Mouse (Mus musculus) lung, adult 18-20 months (tissue): ENCODE results near the gene 4930404N11Rik.

Experiments used
- DNase-seq, 2 experiments: peaks; one replicate each; pipeline ENCODE4 v3.0.0; 2022; ENCODE audit warnings: mixed read lengths in 2 of 2

4930404N11Rik gene

DNA sequence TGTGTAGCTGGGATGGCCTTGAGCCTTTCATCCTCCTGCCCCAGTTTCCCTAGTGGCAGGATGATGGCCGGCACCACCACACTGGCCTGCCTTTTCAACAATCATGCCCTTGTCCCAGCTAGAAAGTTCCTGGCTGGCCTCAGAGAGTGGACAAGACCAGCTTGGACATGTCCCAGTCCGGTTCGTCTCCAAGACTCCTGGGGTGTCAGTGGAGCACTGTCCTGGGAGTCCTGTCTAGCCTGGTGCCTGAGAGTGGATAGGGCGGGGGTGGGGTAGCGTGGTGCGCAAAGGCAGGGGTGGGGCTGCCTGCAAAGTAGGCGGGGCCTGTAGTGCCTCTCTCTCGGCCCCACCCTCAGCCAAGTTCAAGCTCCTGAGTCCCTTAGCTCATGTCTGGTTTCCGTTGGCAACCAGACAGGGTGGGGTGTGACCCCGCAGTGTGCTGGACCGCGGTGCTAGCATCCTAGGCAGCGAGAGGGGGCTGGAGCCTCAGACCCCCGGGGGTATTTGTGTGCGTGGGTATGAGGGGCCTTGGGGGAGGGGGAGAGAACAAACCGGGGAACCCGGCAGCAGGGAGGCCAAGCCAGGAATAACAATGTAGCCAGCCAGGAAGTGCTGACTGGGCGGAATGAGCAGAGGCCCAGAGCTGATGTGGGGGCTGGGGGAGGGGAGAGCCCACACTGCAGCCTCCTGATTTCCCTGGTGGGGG is 36.1 kb upstream of the 4930404N11Rik start:
- DNase-seq: peak; percentile 82 to 88

GRCm38 (mm10) chr10:81401205-81401520 is 35.5 kb upstream of the 4930404N11Rik start:
- DNase-seq: no peak

DNA sequence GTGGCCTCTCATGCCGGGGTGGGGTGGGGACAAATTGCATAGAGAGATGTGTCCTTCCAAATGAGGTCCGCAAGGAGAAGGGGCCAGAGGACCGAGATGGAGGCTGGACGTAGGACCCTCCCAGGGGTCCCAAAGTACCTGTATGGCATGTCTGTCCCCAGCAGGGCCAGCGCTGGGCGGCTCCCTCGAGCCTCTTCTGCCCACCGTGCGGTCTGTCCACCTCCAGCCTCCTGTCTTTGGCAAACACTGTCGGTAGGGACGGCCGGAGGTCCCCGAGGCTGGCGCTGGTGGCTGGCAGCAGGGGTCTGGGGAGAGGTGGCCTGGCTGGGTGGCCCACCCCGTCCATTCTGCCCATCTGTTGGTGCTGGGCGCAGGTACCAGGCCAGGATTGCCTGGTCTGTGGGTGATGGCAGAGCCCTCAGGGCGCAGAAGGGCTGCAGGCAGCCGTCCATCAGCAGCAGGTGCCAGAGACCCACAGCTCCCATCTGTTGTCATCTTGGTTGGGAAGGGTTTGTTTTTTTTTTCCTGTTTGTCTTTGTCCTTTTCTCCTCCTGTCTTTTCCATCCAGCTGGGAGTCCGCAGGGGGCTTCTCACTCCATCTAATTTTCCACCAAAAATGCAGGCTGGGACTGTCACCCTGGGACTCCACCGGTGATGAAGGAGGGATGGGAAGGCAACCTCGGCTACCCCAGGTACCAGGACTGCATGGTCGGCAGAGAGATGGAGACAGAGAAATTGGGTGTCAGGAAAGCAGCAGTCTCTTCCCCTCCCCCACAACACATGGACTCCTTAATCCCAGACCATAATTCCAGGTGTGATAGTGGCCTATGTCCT is 35.0 kb upstream of the 4930404N11Rik start:
- no peak for DNase-seq

DNA sequence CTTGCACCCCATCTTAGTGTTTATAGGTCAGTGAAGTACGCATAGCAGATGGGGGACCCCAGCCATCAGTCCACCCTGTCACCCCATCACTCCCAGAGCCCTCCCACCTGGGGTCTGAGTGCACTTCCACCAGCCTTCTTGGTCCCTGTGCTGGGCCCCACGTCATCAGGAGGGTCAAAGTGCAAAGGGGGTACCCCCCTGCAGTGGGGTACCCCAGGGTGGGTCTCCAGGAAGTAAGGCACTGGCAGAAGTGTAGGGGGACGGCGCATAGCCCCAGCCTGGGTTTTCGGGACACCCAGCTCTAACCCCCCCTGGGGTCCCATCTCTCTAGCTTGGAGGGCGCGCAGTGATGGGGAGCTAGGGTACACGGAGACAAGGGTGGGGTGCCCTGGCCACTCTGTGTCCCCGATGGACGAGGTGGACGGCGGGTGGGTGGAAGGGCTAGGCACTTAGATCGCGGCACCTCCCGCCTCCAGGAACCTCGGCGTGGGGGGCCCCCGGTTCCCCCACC is 34.2 kb upstream of the 4930404N11Rik start:
- no peak for DNase-seq

GRCm38 (mm10) chr10:81399296-81399695 is 33.7 kb upstream of the 4930404N11Rik start:
- DNase-seq: no peak

DNA sequence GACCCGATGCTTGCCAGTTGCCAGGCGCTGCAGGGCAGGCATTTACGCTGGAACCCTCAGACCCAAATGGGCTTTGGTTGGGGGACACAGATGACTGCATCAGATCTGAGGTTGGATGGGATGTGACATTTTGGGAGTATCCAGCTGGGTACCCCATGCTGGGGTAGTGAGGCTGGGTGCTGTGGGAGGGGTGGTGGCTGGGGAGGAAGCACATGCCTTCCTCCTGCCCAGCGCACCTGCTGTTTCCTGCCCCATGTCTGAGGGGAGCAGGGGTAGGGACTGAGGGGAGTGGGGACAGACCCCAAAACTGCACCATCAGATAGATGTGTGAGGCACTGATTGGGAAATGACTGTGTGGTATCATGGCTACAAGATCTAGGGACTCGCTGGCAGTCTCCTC is 31.1 kb upstream of the 4930404N11Rik start:
- DNase-seq: no peak

DNA sequence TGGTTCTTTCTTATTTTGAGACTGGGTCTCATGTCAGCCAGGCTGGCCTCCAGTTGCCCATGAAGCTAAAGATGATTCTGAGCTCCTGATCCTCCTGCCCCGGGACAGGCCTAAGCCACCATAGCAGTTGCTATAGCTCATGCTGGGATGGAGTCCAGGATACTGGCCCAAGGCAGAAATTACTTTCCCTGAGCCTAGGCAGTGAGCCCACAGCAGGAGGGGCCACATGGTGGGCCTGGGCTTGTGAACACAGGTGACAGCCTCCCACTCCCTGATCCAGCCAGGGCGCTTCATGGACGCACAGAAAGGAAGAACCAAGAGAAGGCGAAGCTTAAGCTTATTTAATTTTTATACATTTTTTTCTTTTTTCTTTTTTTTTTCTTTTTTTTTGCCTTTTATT is 30.2 kb upstream of the 4930404N11Rik start:
- DNase-seq: no peak

DNA sequence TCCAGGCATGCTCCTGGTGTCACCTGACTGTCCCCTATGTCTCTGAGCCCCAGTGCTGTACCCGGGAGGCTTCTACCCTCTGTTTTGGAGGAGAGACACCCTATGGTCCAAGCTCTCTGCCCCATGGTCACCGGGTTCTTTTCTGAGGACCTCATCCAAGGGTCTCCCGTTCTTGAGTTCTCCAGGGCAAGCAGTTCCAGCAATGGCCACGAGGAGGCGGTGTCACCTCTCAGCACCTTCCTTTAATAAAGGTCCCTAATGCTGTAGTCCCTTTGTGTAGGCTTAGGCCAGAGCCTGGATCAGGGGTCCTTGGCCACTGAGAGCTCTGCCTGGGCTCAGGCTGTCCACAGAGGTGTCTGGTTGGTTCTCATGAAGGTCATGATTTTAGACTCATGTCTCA is 29.5 kb upstream of the 4930404N11Rik start:
- DNase-seq: peak in 1 of 2 experiments; percentile 71

- DNase-seq: no peak
These were observed 27.9 kb upstream of the 4930404N11Rik start for GRCm38 (mm10) chr10:81393456-81394063.

- no peak for DNase-seq
These were observed 27.2 kb upstream of the 4930404N11Rik start, which contains the start of gene Smim24 for GRCm38 (mm10) chr10:81392781-81393185. Smim24 (plus strand) TSS chr10:81393051.

- no peak for DNase-seq
These were observed 26.7 kb upstream of the 4930404N11Rik start for GRCm38 (mm10) chr10:81392270-81392669.

DNA sequence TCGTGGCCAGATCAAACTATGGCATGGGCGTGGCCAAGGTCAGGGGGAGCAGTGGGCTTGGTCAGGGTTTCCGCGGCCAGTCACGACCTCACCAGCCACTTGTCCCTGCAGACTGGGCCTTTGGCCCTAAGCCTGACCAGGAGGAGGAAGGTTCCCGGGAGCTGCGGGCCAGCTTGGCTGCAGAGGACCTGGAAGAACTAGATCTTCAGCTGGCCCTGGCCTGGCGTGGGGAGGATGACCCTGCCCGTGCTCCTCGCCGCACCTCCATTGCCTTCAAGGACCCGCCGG is 25.0 kb upstream of the 4930404N11Rik start:
- peak in 1 of 2 experiments; percentile 8 for DNase-seq

- peak; percentile 74 to 77 for DNase-seq
These were observed 24.4 kb upstream of the 4930404N11Rik start for GRCm38 (mm10) chr10:81389801-81390677.

DNA sequence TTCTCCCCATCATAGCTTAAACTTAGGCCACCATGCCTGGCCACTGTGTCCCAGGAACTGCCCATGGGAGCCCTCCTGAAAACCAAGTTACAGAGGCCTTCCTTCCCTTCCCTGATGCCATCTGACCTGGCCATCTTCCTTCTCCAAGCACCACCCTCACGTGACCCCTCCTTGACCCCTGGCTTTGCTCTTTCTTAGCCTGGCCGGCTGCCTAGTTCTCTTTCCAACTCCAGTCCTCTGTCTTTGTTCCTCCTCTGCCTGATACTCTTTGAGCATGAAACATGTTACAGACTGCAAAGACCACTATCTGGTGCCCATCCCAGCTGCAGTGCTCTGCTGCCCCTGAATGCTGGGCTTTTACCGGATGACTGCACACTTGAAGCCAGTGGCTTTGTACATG is 23.8 kb upstream of the 4930404N11Rik start:
- peak in 1 of 2 experiments; percentile 50 for DNase-seq

- no peak for DNase-seq
These were observed 23.0 kb upstream of the 4930404N11Rik start, which contains the start of gene Gm48552 for GRCm38 (mm10) chr10:81388505-81389055. Gm48552 (plus strand) TSS chr10:81389005.

DNA sequence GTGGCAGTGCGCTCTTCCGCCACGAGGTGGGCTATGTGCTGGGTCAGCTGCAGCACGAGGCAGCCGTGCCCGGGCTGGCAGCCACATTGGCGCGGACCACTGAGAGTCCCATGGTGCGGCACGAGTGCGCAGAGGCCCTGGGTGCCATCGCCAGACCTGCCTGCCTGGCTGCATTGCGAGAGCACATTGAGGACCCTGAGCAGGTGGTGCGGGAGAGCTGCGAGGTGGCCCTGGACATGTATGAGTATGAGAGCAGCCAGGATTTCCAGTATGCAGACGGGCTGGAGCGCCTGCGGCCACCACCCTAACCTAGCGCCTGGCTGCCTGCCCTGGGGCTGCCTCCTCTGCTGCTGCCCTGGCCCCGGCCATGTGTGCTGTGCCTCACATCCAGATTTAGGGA is 22.1 kb upstream of the 4930404N11Rik start:
- no peak for DNase-seq

DNA sequence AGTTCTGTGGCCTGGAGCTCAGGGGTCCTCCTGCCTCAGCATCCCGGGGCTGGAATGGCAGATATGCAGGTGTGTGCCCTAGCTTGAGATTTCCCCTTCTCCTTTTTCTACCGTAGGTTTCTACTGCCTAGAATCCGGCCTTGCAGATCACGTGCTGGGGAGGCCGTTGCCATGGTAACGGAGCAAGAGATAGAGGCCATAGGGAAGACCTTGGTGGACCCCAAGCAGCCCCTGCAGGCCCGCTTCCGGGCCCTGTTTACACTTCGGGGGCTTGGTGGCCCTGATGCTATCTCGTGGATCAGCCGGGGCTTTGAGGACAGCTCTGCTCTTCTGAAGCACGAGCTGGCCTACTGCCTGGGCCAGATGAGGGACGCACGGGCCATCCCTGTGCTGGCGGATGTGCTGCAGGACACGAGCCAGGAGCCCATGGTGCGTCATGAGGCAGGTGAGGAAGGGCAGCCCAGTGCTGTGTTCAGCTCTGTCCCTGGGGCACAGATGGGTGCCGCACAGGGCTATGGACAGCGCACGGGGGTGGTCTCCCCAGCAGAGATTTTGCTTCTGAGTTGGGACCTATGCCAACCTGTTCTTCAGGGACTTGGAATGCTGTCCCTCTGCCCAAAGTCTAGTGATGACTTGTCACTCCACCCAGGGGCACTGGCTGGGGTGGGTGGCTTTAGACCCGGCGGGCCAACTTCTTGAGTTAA is 20.1 kb upstream of the 4930404N11Rik start:
- DNase-seq: no peak

DNA sequence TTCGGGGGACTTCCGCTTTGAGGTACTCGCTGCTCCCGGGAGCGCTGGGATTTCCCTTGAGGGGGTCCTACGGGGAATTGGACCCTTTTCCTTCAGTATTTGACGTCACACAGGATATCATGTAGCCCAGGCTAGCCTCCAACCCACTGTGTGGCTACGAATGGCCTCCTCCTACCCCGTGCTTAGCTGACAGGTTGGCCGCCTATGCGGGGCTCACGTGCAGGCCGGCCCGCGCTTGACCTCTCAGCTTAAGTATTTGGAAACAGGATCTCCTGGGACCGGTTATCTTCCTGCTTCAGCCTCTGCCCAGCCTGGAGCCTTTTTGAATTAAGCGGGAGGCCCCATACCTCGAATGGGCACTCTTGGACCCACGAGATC is 19.0 kb upstream of the 4930404N11Rik start:
- no peak for DNase-seq

DNA sequence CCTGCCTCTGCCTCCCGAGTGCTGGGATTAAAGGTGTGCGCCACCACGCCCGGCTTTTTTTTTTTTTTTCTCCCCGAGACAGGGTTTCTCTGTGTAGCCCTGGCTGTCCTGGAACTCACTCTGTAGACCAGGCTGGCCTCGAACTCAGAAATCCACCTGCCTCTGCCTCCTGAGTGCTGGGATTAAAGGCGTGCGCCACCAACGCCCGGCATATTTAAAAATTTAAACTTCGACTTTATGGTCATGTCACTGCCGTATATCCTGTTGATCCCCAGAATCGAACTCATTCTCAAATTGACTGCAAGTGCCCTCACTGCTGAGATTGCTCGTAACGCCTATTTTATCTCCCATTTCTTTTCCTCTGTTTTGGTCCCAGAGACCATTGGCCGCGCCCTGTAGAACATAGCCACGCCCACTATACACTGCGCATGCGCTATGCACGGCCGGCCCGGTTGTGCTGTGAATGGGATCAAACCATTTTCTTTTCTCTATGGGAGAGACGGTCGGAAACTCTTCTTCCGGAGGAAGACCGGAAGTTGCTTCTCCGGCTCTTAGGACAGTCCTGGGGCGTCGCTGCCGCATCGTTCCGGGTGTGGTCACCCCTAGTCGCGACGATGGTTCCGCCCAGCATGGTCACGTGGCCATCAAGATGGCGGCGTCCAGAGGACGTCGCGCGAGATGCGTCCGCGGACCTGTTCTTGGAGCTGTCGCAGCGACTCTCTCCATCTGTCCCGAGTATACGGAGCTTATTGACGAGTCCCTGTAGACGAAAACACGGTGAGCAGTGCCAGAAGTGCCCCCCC is 18.4 kb upstream of the 4930404N11Rik start, which contains the start of the genes Dohh and Gm48551:
Gene Dohh, plus strand, starts transcription at position 627 of the 803 bp plus-strand sequence.
Gene Gm48551, plus strand, starts transcription at position 665 of the 803 bp plus-strand sequence.
- DNase-seq: peak; percentile 98 to 99

GRCm38 (mm10) chr10:81382039-81382438 is 16.4 kb upstream of the 4930404N11Rik start:
- DNase-seq: peak; percentile 62 to 66
